Mouse (Mus musculus): ENCODE measurements around the gene Tcam1. TPM values are rescaled to one million over a fixed set of nuclear protein-coding genes. Genes with fewer than 3 reads are reported as not detected.

Gene Tcam1
- polyA plus RNA-seq, 1 experiment from 2014 or later, result 0.31 TPM

GRCm38 (mm10) chr11:106328521-106328920 lies 52.0 kb downstream of the Tcam1 start:
- WGBS, result 54% methylated on average over 5 of the region's 5 CpGs
- H3K27me3 ChIP-seq (replicated peaks), result no peaks in the 10 kb centered on the region
- no peak overlapping the region for H3K4me3 ChIP-seq (replicated peaks)
- H3K36me3 ChIP-seq, result no peaks in the 10 kb centered on the region
- no peaks in the 10 kb centered on the region for H3K9me3 ChIP-seq
- no peak; the same call in 1 of the 2 replicates for ATAC-seq
- 0 out of 2 replicates have a peak, but pooled peaks cover 2% of the 10 kb centered on the region for H3K4me1 ChIP-seq (replicated peaks)
- no peak overlapping the region for H3K27ac ChIP-seq
- H3K4me2 ChIP-seq (replicated peaks), result no peak overlapping the region
- H3K9ac ChIP-seq, result no peak overlapping the region

- no peaks in the 10 kb centered on the region for H3K27me3 ChIP-seq (replicated peaks)
- 0 out of 2 replicates have a peak, but pooled peaks cover 2% of the 10 kb centered on the region for H3K4me1 ChIP-seq (replicated peaks)
- ATAC-seq, result no peak
- H3K9me3 ChIP-seq, result no peaks in the 10 kb centered on the region
- H3K27ac ChIP-seq, result no peak overlapping the region
- H3K4me2 ChIP-seq (replicated peaks), result no peak overlapping the region
- H3K9ac ChIP-seq, result no peak overlapping the region
- WGBS, result 40% methylated on average over 6 of the region's 6 CpGs
- no peaks in the 10 kb centered on the region for H3K36me3 ChIP-seq
- H3K4me3 ChIP-seq (replicated peaks), result no peak overlapping the region
Observed at GRCm38 (mm10) chr11:106329128-106329527, 52.7 kb downstream of the Tcam1 start.

GRCm38 (mm10) chr11:106329682-106330081 lies 53.2 kb downstream of the Tcam1 start:
- no peaks in the 10 kb centered on the region for H3K36me3 ChIP-seq
- 0 out of 2 replicates have a peak, but pooled peaks cover 2% of the 10 kb centered on the region for H3K4me1 ChIP-seq (replicated peaks)
- no peak overlapping the region for H3K4me2 ChIP-seq (replicated peaks)
- H3K9me3 ChIP-seq, result no peaks in the 10 kb centered on the region
- H3K9ac ChIP-seq, result no peak overlapping the region
- H3K27ac ChIP-seq, result no peak overlapping the region
- no peaks in the 10 kb centered on the region for H3K27me3 ChIP-seq (replicated peaks)
- no peak for ATAC-seq
- 48% methylated on average over 7 of the region's 7 CpGs for WGBS
- H3K4me3 ChIP-seq (replicated peaks), result no peak overlapping the region

- 53% methylated on average over 4 of the region's 4 CpGs for WGBS
- no peaks in the 10 kb centered on the region for H3K9me3 ChIP-seq
- no peak for ATAC-seq
- H3K4me2 ChIP-seq (replicated peaks), result no peak overlapping the region
- no peak overlapping the region for H3K9ac ChIP-seq
- no peaks in the 10 kb centered on the region for H3K4me1 ChIP-seq (replicated peaks)
- H3K27ac ChIP-seq, result no peak overlapping the region
- no peaks in the 10 kb centered on the region for H3K27me3 ChIP-seq (replicated peaks)
- H3K4me3 ChIP-seq (replicated peaks), result no peak overlapping the region
- no peaks in the 10 kb centered on the region for H3K36me3 ChIP-seq
Observed at GRCm38 (mm10) chr11:106332458-106332857, 56.0 kb downstream of the Tcam1 start.

- H3K36me3 ChIP-seq, result no peaks in the 10 kb centered on the region
- WGBS, result 15% methylated on average over 2 of the region's 2 CpGs
- H3K4me3 ChIP-seq (replicated peaks), result no peak overlapping the region
- ATAC-seq, result no peak
- no peak overlapping the region for H3K4me2 ChIP-seq (replicated peaks)
- H3K4me1 ChIP-seq (replicated peaks), result no peaks in the 10 kb centered on the region
- no peak overlapping the region for H3K9ac ChIP-seq
- H3K27me3 ChIP-seq (replicated peaks), result no peaks in the 10 kb centered on the region
- H3K9me3 ChIP-seq, result no peaks in the 10 kb centered on the region
- H3K27ac ChIP-seq, result no peak overlapping the region
Observed at GRCm38 (mm10) chr11:106334066-106334465, 57.6 kb downstream of the Tcam1 start.

- no peaks in the 10 kb centered on the region for H3K36me3 ChIP-seq
- no peak overlapping the region for H3K9ac ChIP-seq
- H3K9me3 ChIP-seq, result no peaks in the 10 kb centered on the region
- H3K4me3 ChIP-seq (replicated peaks), result no peak overlapping the region
- 73% methylated on average over 5 of the region's 5 CpGs for WGBS
- no peak overlapping the region for H3K27ac ChIP-seq
- no peaks in the 10 kb centered on the region for H3K4me1 ChIP-seq (replicated peaks)
- H3K4me2 ChIP-seq (replicated peaks), result no peak overlapping the region
- ATAC-seq, result no peak
- no peaks in the 10 kb centered on the region for H3K27me3 ChIP-seq (replicated peaks)
Observed at GRCm38 (mm10) chr11:106338029-106338428, 61.6 kb downstream of the Tcam1 start.

Other genes with a start within 250 kb of the Tcam1 start
- 51.6 and 52.3 TPM in 2 replicates for gene Dcaf7, start 239.8 kb upstream of the Tcam1 start, polyA plus RNA-seq (2015; fragmentation: Nextera tagmentation; extraction: Ambion mirVana)
- 12.0 and 14.0 TPM in 2 replicates for gene Taco1, start 210.6 kb upstream of the Tcam1 start, polyA plus RNA-seq (2015; fragmentation: Nextera tagmentation; extraction: Ambion mirVana)
- 14.2 and 18.0 TPM in 2 replicates for gene Map3k3, start 192.1 kb upstream of the Tcam1 start, polyA plus RNA-seq (2015; fragmentation: Nextera tagmentation; extraction: Ambion mirVana)
- not detected in 2 replicates for gene Gm10840, start 115.8 kb upstream of the Tcam1 start, polyA plus RNA-seq (2015; fragmentation: Nextera tagmentation; extraction: Ambion mirVana)
- 94.0 and 108 TPM in 2 replicates for gene Limd2, start 115.8 kb upstream of the Tcam1 start, polyA plus RNA-seq (2015; fragmentation: Nextera tagmentation; extraction: Ambion mirVana)
- gene Strada, start 74.5 kb upstream of the Tcam1 start, polyA plus RNA-seq (2015; fragmentation: Nextera tagmentation; extraction: Ambion mirVana), result 14.0 and 14.9 TPM in 2 replicates
- gene Ccdc47, start 60.3 kb upstream of the Tcam1 start, polyA plus RNA-seq (2015; fragmentation: Nextera tagmentation; extraction: Ambion mirVana), result 88.6 and 91.5 TPM in 2 replicates
- gene Ddx42, start 59.7 kb upstream of the Tcam1 start, polyA plus RNA-seq (2015; fragmentation: Nextera tagmentation; extraction: Ambion mirVana), result 58.1 and 62.9 TPM in 2 replicates
- 52.5 and 56.3 TPM in 2 replicates for gene Ftsj3, start 20.6 kb upstream of the Tcam1 start, polyA plus RNA-seq (2015; fragmentation: Nextera tagmentation; extraction: Ambion mirVana)
- 247 and 259 TPM in 2 replicates for gene Psmc5, start 20.5 kb upstream of the Tcam1 start, polyA plus RNA-seq (2015; fragmentation: Nextera tagmentation; extraction: Ambion mirVana)
- gene Smarcd2, start 3.7 kb upstream of the Tcam1 start, polyA plus RNA-seq (2015; fragmentation: Nextera tagmentation; extraction: Ambion mirVana), result 60.6 and 61.5 TPM in 2 replicates
- gene Gh, start 25.2 kb downstream of the Tcam1 start, polyA plus RNA-seq (2015; fragmentation: Nextera tagmentation; extraction: Ambion mirVana), result not detected in 2 replicates
- 2.9 and 3.0 TPM in 2 replicates for gene Cd79b, start 38.1 kb downstream of the Tcam1 start, polyA plus RNA-seq (2015; fragmentation: Nextera tagmentation; extraction: Ambion mirVana)
- gene Scn4a, start 76.6 kb downstream of the Tcam1 start, polyA plus RNA-seq (2015; fragmentation: Nextera tagmentation; extraction: Ambion mirVana), result 0.03 and 0.05 TPM in 2 replicates
- gene Prr29, start 88.8 kb downstream of the Tcam1 start, polyA plus RNA-seq (2015; fragmentation: Nextera tagmentation; extraction: Ambion mirVana), result 0.34 and 0.69 TPM in 2 replicates
- gene Icam2, start 111.4 kb downstream of the Tcam1 start, polyA plus RNA-seq (2015; fragmentation: Nextera tagmentation; extraction: Ambion mirVana), result 38.1 and 39.3 TPM in 2 replicates
- gene Ern1, start 211.2 kb downstream of the Tcam1 start, polyA plus RNA-seq (2015; fragmentation: Nextera tagmentation; extraction: Ambion mirVana), result 4.8 and 5.8 TPM in 2 replicates